Mouse (Mus musculus) heart, embryonic 12.5 days (tissue): ENCODE data around the gene Cd209e. TPM values are rescaled to one million over a fixed set of nuclear protein-coding genes. Genes with fewer than 3 reads are reported as not detected.
"Not testable (repeated sequence)": the region's sequence is repeated elsewhere in the genome, so short reads cannot be mapped to it uniquely, and the experiment has no call there.

Experiments
- ATAC-seq: fragments of 200-750 bp; cut with Nextera tagmentation; 2 replicates; pipeline ENCODE4 v1.8.0; 2017; ENCODE audit warnings: moderate TSS enrichment, moderate library complexity; ENCODE audit not compliant: insufficient number of reproducible peaks, low FRiP score
- H3K27ac ChIP-seq: fragments of 300-500 bp; sonication (generic); 2 replicates; pipeline ENCODE4 v1.5.1; 2016; ENCODE audit warnings: mild to moderate bottlenecking, moderate library complexity; ENCODE audit not compliant: poor library complexity, severe bottlenecking
- H3K27me3 ChIP-seq: fragments of 300-500 bp; sonication (generic); replicated peaks from 2 replicates; pipeline ENCODE4 v1.6.1; 2016; ENCODE audit warnings: mild to moderate bottlenecking, moderate library complexity
- H3K36me3 ChIP-seq: fragments of 300-500 bp; sonication (generic); 2 replicates; pipeline ENCODE4 v1.6.1; 2016; ENCODE audit warnings: mild to moderate bottlenecking, moderate library complexity
- H3K4me1 ChIP-seq: fragments of 300-500 bp; sonication (generic); replicated peaks from 2 replicates; pipeline ENCODE4 v1.6.1; 2016; ENCODE audit warnings: mild to moderate bottlenecking
- H3K4me2 ChIP-seq: fragments of 300-500 bp; sonication (generic); 2 replicates; pipeline ENCODE4 v1.6.1; 2016; ENCODE audit warnings: mild to moderate bottlenecking, moderate library complexity
- H3K4me3 ChIP-seq: fragments of 300-500 bp; sonication (generic); 2 replicates; pipeline ENCODE4 v1.5.1; 2016; ENCODE audit warnings: mild to moderate bottlenecking
- H3K9ac ChIP-seq: fragments of 300-500 bp; sonication (generic); 2 replicates; pipeline ENCODE4 v1.6.1; 2016; ENCODE audit warnings: mild to moderate bottlenecking, moderate library complexity
- H3K9me3 ChIP-seq: fragments of 300-500 bp; sonication (generic); replicated peaks from 2 replicates; pipeline ENCODE4 v1.6.1; 2016; ENCODE audit warnings: mild to moderate bottlenecking, moderate library complexity
- WGBS: fragments of 180-500 bp; shearing (Covaris S2); methylation state at CpG from one replicate; pipeline ENCODE4 v1.1.7; 2016; 5-methylcytosine and 5-hydroxymethylcytosine counted together
- polyA plus RNA-seq: library from polyadenylated mRNA; unstranded; fragments of >200 nt; fragmentation: Nextera tagmentation; extraction: Ambion mirVana; gene quantifications from 2 replicates; pipeline ENCODE4 v1.2.1, GENCODE M21; 2016

Cd209e gene
- not detected in 2 replicates for polyA plus RNA-seq

- no peak within 1 kb of the TSS for H3K4me3 ChIP-seq
- peaks cover 9% of the 10 kb centered on the region; the same call in 1 of the 2 replicates for H3K9me3 ChIP-seq
- no peak within 1 kb of the TSS for H3K4me2 ChIP-seq
- WGBS = 57% methylated on average over 2 of the region's 2 CpGs
- H3K4me1 ChIP-seq = no peaks in the 10 kb centered on the region
- H3K27ac ChIP-seq = no peak within 1 kb of the TSS
- H3K27me3 ChIP-seq = no peaks in the 10 kb centered on the region
- no peaks in the 10 kb centered on the region for H3K36me3 ChIP-seq
- no peak for ATAC-seq
- no peak within 1 kb of the TSS for H3K9ac ChIP-seq
Observed at GRCm38 (mm10) chr8:3854209-3854608, at the start of gene Cd209e. Cd209e (minus strand) TSS chr8:3854309.

- no peak for ATAC-seq
Observed at GRCm38 (mm10) chr8:3878455-3878854, 24.3 kb upstream of the Cd209e start, which contains the start of gene Cd209d. Cd209d (minus strand) TSS chr8:3878555.

GRCm38 (mm10) chr8:3876121-3876520 is 22.0 kb upstream of the Cd209e start:
- ATAC-seq = no peak
- H3K4me1 ChIP-seq = no peaks in the 10 kb centered on the region
- peaks cover 9% of the 10 kb centered on the region for H3K9me3 ChIP-seq

More at GRCm38 (mm10) chr8:3878455-3878854, 24.3 kb upstream of the Cd209e start, which contains the start of gene Cd209d:
- no peak within 1 kb of the TSS for H3K27ac ChIP-seq
- no peak within 1 kb of the TSS for H3K9ac ChIP-seq
- no peaks in the 10 kb centered on the region for H3K27me3 ChIP-seq
- no peak within 1 kb of the TSS for H3K4me2 ChIP-seq
- no peak within 1 kb of the TSS for H3K4me3 ChIP-seq
- peaks cover 6% of the 10 kb centered on the region for H3K9me3 ChIP-seq
- 67% methylated on average over 4 of the region's 4 CpGs for WGBS
- no peaks in the 10 kb centered on the region for H3K4me1 ChIP-seq
- H3K36me3 ChIP-seq = no peaks in the 10 kb centered on the region

GRCm38 (mm10) chr8:3862736-3863135 is 8.6 kb upstream of the Cd209e start:
- not testable (repeated sequence) for ATAC-seq, H3K27ac ChIP-seq, H3K4me2 ChIP-seq, H3K27me3 ChIP-seq, H3K36me3 ChIP-seq, H3K9ac ChIP-seq, H3K4me1 ChIP-seq, H3K4me3 ChIP-seq, H3K9me3 ChIP-seq

More at GRCm38 (mm10) chr8:3876121-3876520, 22.0 kb upstream of the Cd209e start:
- Histone ChIP-seq H3K27ac (no peak overlapping the region), H3K36me3 (no peaks in the 10 kb centered on the region), H3K4me2 (no peak overlapping the region), H3K4me3 (no peak overlapping the region), H3K9ac (no peak overlapping the region), H3K27me3 (no peaks in the 10 kb centered on the region)
- WGBS = 72% methylated on average over 2 of the region's 2 CpGs

GRCm38 (mm10) chr8:3803091-3803490 is 51.0 kb downstream of the Cd209e start:
- H3K4me2 ChIP-seq = no peak overlapping the region
- H3K9ac ChIP-seq = no peak overlapping the region
- no peak overlapping the region for H3K4me3 ChIP-seq
- 86% methylated on average over 14 of the region's 14 CpGs for WGBS
- H3K4me1 ChIP-seq = no peaks in the 10 kb centered on the region
- peaks cover 28% of the 10 kb centered on the region for H3K9me3 ChIP-seq
- H3K36me3 ChIP-seq = no peaks in the 10 kb centered on the region
- H3K27me3 ChIP-seq = no peaks in the 10 kb centered on the region
- H3K27ac ChIP-seq = no peak overlapping the region
- no peak for ATAC-seq

Other genes starting within 250 kb of the Cd209e start
- gene Xab2, start 233.0 kb downstream of the Cd209e start, polyA plus RNA-seq = 33.8 and 34.9 TPM in 2 replicates
- gene Pet100, start 232.8 kb downstream of the Cd209e start, polyA plus RNA-seq = 110 and 115 TPM in 2 replicates
- 0.33 TPM in 1 of 2 replicates, not detected in the other for gene Pcp2, start 228.8 kb downstream of the Cd209e start, polyA plus RNA-seq
- gene Stxbp2, start 223.4 kb downstream of the Cd209e start, polyA plus RNA-seq = 48.2 and 60.0 TPM in 2 replicates
- gene Retn, start 198.5 kb downstream of the Cd209e start, polyA plus RNA-seq = not detected in 2 replicates
- not detected in 2 replicates for gene Mcemp1, start 188.6 kb downstream of the Cd209e start, polyA plus RNA-seq
- gene Fcor, start 181.9 kb downstream of the Cd209e start, polyA plus RNA-seq = 6.7 and 7.3 TPM in 2 replicates
- gene Trappc5, start 178.0 kb downstream of the Cd209e start, polyA plus RNA-seq = 33.3 and 34.1 TPM in 2 replicates
- 0.14 and 0.19 TPM in 2 replicates for gene Fcer2a, start 160.1 kb downstream of the Cd209e start, polyA plus RNA-seq
- gene Clec4g, start 133.7 kb downstream of the Cd209e start, polyA plus RNA-seq = 3.7 and 5.0 TPM in 2 replicates
- gene Cd209a, start 105.3 kb downstream of the Cd209e start, polyA plus RNA-seq = not detected in 2 replicates
- gene Cd209d, start 24.2 kb upstream of the Cd209e start, polyA plus RNA-seq = not detected in 2 replicates
- not detected in 2 replicates for gene Cd209b, start 72.5 kb upstream of the Cd209e start, polyA plus RNA-seq
- 0.35 and 0.38 TPM in 2 replicates for gene Cd209c, start 100.4 kb upstream of the Cd209e start, polyA plus RNA-seq